In the genomic region with DNA sequence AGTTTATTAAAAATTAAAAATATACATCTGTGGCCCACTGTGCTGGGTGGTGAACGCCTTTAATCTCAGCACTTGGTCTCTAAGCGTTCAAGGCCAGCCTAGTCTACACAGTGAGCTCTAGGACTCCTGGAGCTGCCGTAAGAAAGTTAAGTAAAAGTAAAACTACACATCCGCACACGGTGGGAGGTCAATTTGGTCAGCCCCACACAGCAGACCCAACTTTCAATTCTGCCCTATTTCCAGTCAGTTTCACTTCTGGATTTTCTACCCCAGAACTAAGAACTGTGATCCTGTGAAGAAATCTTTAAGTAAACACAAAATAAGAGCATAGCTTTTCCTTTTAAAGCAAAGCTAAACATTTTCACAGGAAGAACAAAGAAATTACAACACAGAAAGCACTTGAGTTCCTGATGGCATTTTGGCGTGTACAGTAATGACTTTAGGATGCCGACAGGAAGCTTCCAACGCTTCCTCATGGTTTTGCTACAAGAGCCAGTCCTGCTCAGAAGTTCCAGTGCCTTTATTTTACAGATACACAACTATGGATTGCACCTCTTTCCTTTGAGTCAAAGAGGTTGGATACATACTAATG, we compare ENCODE assay signal across 10 mouse cellular contexts. TPM values are rescaled to one million over a fixed set of nuclear protein-coding genes. Genes with fewer than 3 reads are reported as not detected.
DNase-seq lines count a peak whose midpoint lies in the region; ATAC-seq and TF ChIP-seq lines count a peak whose summit lies in the region.
"Had no signal": no experiment of that assay in that cellular context is flagged by ENCODE, and none has a peak within 500 bp of the region (broad histone marks: within the 10 kb centered on the region; RNA-seq: fewer than 3 reads in every experiment).

No protein-coding gene starts in this region.

- no peak for DNase-seq in kidney, postnatal 25 days
- peak; percentile 86 for DNase-seq in A20 (ENCODE audit: low read depth, low spot score)
- DNase-seq in adrenal gland, postnatal 25 days, result no peak
- no peak for DNase-seq in forebrain, embryonic 11.5 days (ENCODE audit: low spot score)
- DNase-seq: cerebellum, postnatal 25 days; right cerebral cortex, adult 18-20 months had no signal

- H3K9ac ChIP-seq in kidney, embryonic 16.5 days (replicated peaks; ENCODE audit: low read length), result no peak overlapping the region
- no peak overlapping the region for H3K9ac ChIP-seq in forebrain, embryonic 11.5 days (ENCODE audit: low read length)
- H3K9ac ChIP-seq: liver, embryonic 15.5 days had no signal

- ATAC-seq in kidney, embryonic 16.5 days (ENCODE audit: low FRiP score, low TSS enrichment), result no peak
- no peak for ATAC-seq in forebrain, embryonic 11.5 days (replicated peaks; ENCODE audit: low FRiP score)

- WGBS in kidney, embryonic 16.5 days, result 84% methylated on average over 8 of the region's 8 CpGs
- WGBS in macrophage (ENCODE audit: missing documents), result 3% methylated on average over 8 of the region's 8 CpGs
- 93% methylated on average over 8 of the region's 8 CpGs for WGBS in forebrain, embryonic 11.5 days

- H3K9me3 ChIP-seq in kidney, embryonic 16.5 days (ENCODE audit: low read length), result 0 out of 2 replicates have a peak, but pooled peaks cover 3% of the 10 kb centered on the region
- H3K9me3 ChIP-seq in forebrain, embryonic 11.5 days (ENCODE audit: control insufficient read depth, low read length), result peaks cover 4% of the 10 kb centered on the region; the same call in 1 of the 2 replicates
- H3K9me3 ChIP-seq: liver, embryonic 15.5 days had no signal

- no peak overlapping the region for H3K4me3 ChIP-seq in kidney, embryonic 16.5 days (ENCODE audit: low read length)
- H3K4me3 ChIP-seq in bone marrow macrophage, adult 2 months (ENCODE audit: insufficient read depth, low read length), result peak overlapping the region; percentile 53
- peak overlapping the region; percentile 31 for H3K4me3 ChIP-seq in macrophage (ENCODE audit: inconsistent target)
- no peak overlapping the region for H3K4me3 ChIP-seq in forebrain, embryonic 11.5 days (ENCODE audit: low read depth, low read length)
- H3K4me3 ChIP-seq: liver, embryonic 15.5 days had no signal

- peaks cover 23% of the 10 kb centered on the region for H3K4me1 ChIP-seq in kidney, embryonic 16.5 days (ENCODE audit: insufficient read depth, low read length)
- peaks cover 68% of the 10 kb centered on the region for H3K4me1 ChIP-seq in bone marrow macrophage, adult 2 months (ENCODE audit: control insufficient read depth, insufficient read depth, low read length)
- H3K4me1 ChIP-seq in forebrain, embryonic 11.5 days (replicated peaks; ENCODE audit: control insufficient read depth, insufficient read depth, low read length), result no peaks in the 10 kb centered on the region

- no peak for TF ChIP-seq CTCF in bone marrow macrophage, adult 2 months (IDR thresholded peaks at IDR 0.05; ENCODE audit: low read depth, low read length)

- peaks cover 94% of the 10 kb centered on the region for H3K79me2 ChIP-seq in macrophage (ENCODE audit: inconsistent target)

- no peaks in the 10 kb centered on the region for H3K27me3 ChIP-seq in kidney, embryonic 16.5 days (ENCODE audit: insufficient read depth, low read length)
- H3K27me3 ChIP-seq in forebrain, embryonic 11.5 days (ENCODE audit: control insufficient read depth, insufficient read depth, low read length), result no peaks in the 10 kb centered on the region
- H3K27me3 ChIP-seq: liver, embryonic 15.5 days had no signal

- H3K27ac ChIP-seq in kidney, embryonic 16.5 days (ENCODE audit: low read length), result peak overlapping the region; percentile 58
- peak overlapping the region; percentile 94 for H3K27ac ChIP-seq in bone marrow macrophage, adult 2 months (ENCODE audit: insufficient read depth, low read depth, low read length)
- peak overlapping the region; percentile 83 for H3K27ac ChIP-seq in macrophage
- no peak overlapping the region for H3K27ac ChIP-seq in forebrain, embryonic 11.5 days (ENCODE audit: low read depth, low read length)
- H3K27ac ChIP-seq: liver, embryonic 15.5 days had no signal

- peaks cover 3% of the 10 kb centered on the region; the same call in 1 of the 2 replicates for H3K36me3 ChIP-seq in kidney, embryonic 16.5 days (ENCODE audit: insufficient read depth, low read length)
- H3K36me3 ChIP-seq in macrophage (ENCODE audit: inconsistent target), result no peaks in the 10 kb centered on the region
- H3K36me3 ChIP-seq in forebrain, embryonic 11.5 days (ENCODE audit: control insufficient read depth, insufficient read depth, low read length), result no peaks in the 10 kb centered on the region

- no peak for TF ChIP-seq POLR2A in bone marrow macrophage, adult 2 months (IDR thresholded peaks at IDR 0.05; ENCODE audit: borderline replicate concordance, low read depth, low read length)

- no peak overlapping the region for H3K4me2 ChIP-seq in kidney, embryonic 16.5 days (replicated peaks; ENCODE audit: low read depth, low read length)
- no peak overlapping the region for H3K4me2 ChIP-seq in forebrain, embryonic 11.5 days (ENCODE audit: low read depth, low read length, severe bottlenecking)
- H3K4me2 ChIP-seq: liver, embryonic 15.5 days had no signal

RNA-seq across cellular contexts. Expression of a gene that starts 7.0 kb away (rescaled TPM):
- polyA plus RNA-seq in kidney, embryonic 16.5 days (2015; fragmentation: Nextera tagmentation; extraction: Ambion mirVana), result 16.6 and 18.7 TPM in 2 replicates
- polyA plus RNA-seq in bone marrow macrophage, adult 2 months (2012; ENCODE audit: insufficient read depth, insufficient read length, missing spikeins), result 48.2 and 61.3 TPM in 2 replicates
- total RNA-seq in macrophage (2018; cell fraction: chromatin; rRNA removed), result 100 to 1,000 TPM in 25 of 26 experiments, 10 to 100 TPM in 1; 50.7 to 434 (median 284) TPM
- total RNA-seq in macrophage (2018; cell fraction: cytosol; rRNA removed), result 10 to 100 TPM; 34.5 to 59.0 (median 45.3) TPM
- total RNA-seq in macrophage (2018; cell fraction: nucleus; rRNA removed), result 100 to 1,000 TPM in 23 of 26 experiments, 10 to 100 TPM in 3; 61.5 to 335 (median 157) TPM
- 29.6 to 32.2 TPM (median 30.1 TPM) in 3 replicates for polyA plus RNA-seq in macrophage (2018)
- 36.4 and 36.9 TPM in 2 replicates for total RNA-seq in adrenal gland, postnatal 25 days (2021)
- polyA plus RNA-seq in forebrain, embryonic 11.5 days (2014; fragmentation: Nextera tagmentation; extraction: Ambion mirVana), result 12.2 and 12.8 TPM in 2 replicates

RNA-seq across cellular contexts. Expression of a gene that starts 48.6 kb away (rescaled TPM):
- polyA plus RNA-seq in kidney, embryonic 16.5 days (2015; fragmentation: Nextera tagmentation; extraction: Ambion mirVana), result 41.6 and 43.4 TPM in 2 replicates
- polyA plus RNA-seq in bone marrow macrophage, adult 2 months (2012; ENCODE audit: insufficient read depth, insufficient read length, missing spikeins), result 0.35 and 0.56 TPM in 2 replicates
- 1 to 10 TPM in 1 of 26 experiments, under 1 TPM in 3, not detected in 22; 0.38 to 1.5 (median 0.58) TPM for total RNA-seq in macrophage (2018; cell fraction: chromatin; rRNA removed)
- under 1 TPM; 0.24 to 0.88 (median 0.48) TPM for total RNA-seq in macrophage (2018; cell fraction: cytosol; rRNA removed)
- 1 to 10 TPM in 2 of 26 experiments, under 1 TPM in 15, not detected in 9; 0.22 to 1.0 (median 0.56) TPM for total RNA-seq in macrophage (2018; cell fraction: nucleus; rRNA removed)
- polyA plus RNA-seq in macrophage (2018), result 0.22 to 0.55 TPM (median 0.42 TPM) in 3 replicates
- total RNA-seq in adrenal gland, postnatal 25 days (2021), result 635 and 725 TPM in 2 replicates
- 9.2 and 9.5 TPM in 2 replicates for polyA plus RNA-seq in forebrain, embryonic 11.5 days (2014; fragmentation: Nextera tagmentation; extraction: Ambion mirVana)

Comparison
In these comparisons a context has a peak if more than half of its experiments do, and no peak if none do; other contexts are left out.
1. H3K4me3 ChIP-seq: peak in bone marrow macrophage, adult 2 months (single experiment) and macrophage (single experiment); none in kidney, embryonic 16.5 days (single experiment) and forebrain, embryonic 11.5 days (single experiment).